Mouse (Mus musculus) liver, embryonic 14.5 days (tissue): ENCODE data around the gene Zc3h12b. TPM values are rescaled to one million over a fixed set of nuclear protein-coding genes. Genes with fewer than 3 reads are reported as not detected.

Source experiments
- ATAC-seq: fragments of 200-750 bp; cut with Nextera tagmentation; 2 replicates; pipeline ENCODE4 v1.8.0; 2017; ENCODE audit warnings: moderate number of reproducible peaks, mild to moderate bottlenecking, moderate library complexity; ENCODE audit not compliant: insufficient read depth
- DNase-seq, 3 experiments: peaks; one replicate each; pipeline ENCODE4 v3.0.0-alpha.2; 2012 to 2013; ENCODE audit warnings: low read depth in 3 of 3, low spot score in 3 of 3
- H3K27ac ChIP-seq: fragments of 300-500 bp; sonication (generic); 2 replicates; pipeline ENCODE4 v1.5.1; 2014; ENCODE audit warnings: moderate library complexity, mild to moderate bottlenecking, control low read depth, inconsistent platforms
- H3K27me3 ChIP-seq: fragments of 300-500 bp; sonication (generic); 2 replicates; pipeline ENCODE4 v1.6.1; 2014; ENCODE audit warnings: mild to moderate bottlenecking, low read length, moderate library complexity; ENCODE audit not compliant: control insufficient read depth, insufficient read depth
- H3K36me3 ChIP-seq: fragments of 300-500 bp; sonication (generic); replicated peaks from 2 replicates; pipeline ENCODE4 v1.6.1; 2014; ENCODE audit warnings: low read depth; ENCODE audit not compliant: control insufficient read depth, insufficient read depth
- H3K4me1 ChIP-seq, 2 experiments: fragments of 200-500 bp in 1 of 2; fragments of 300-500 bp in 1 of 2; sonication (generic) in 1 of 2; replicated peaks; 2 replicates each; pipeline ENCODE4 v1.6.1; 2012 to 2014; ENCODE audit warnings: antibody characterized with exemption in 1 of 2, inconsistent platforms in 1 of 2, low read length in 1 of 2; ENCODE audit not compliant: control insufficient read depth in 2 of 2, insufficient read depth in 2 of 2
- H3K4me2 ChIP-seq: fragments of 300-500 bp; sonication (generic); 2 replicates; pipeline ENCODE4 v1.6.1; 2014; ENCODE audit warnings: low read depth, mild to moderate bottlenecking, control low read depth, moderate library complexity
- H3K4me3 ChIP-seq, 2 experiments: fragments of 200-500 bp in 1 of 2; fragments of 300-500 bp in 1 of 2; sonication (generic) in 1 of 2; 2 replicates each; pipeline ENCODE4 v1.5.1; 2012 to 2014; ENCODE audit warnings: low read depth in 2 of 2, low read length in 2 of 2, mild to moderate bottlenecking in 2 of 2, control low read depth in 1 of 2, inconsistent platforms in 1 of 2, moderate library complexity in 1 of 2; ENCODE audit not compliant: insufficient read depth in 1 of 2
- H3K9ac ChIP-seq: fragments of 300-500 bp; sonication (generic); replicated peaks from 2 replicates; pipeline ENCODE4 v1.6.1; 2014; ENCODE audit warnings: mild to moderate bottlenecking, control low read depth, moderate library complexity
- H3K9me3 ChIP-seq: fragments of 300-500 bp; sonication (generic); 2 replicates; pipeline ENCODE4 v1.6.1; 2016; ENCODE audit warnings: low read length, mixed read lengths; ENCODE audit not compliant: control insufficient read depth
- CTCF ChIP-seq: IDR thresholded peaks from 2 replicates; pipeline ENCODE4 v1.5.1; 2016; ENCODE audit warnings: antibody characterized with exemption, low read depth, control low read depth
- EP300 ChIP-seq: IDR thresholded peaks from 2 replicates; pipeline ENCODE4 v1.6.1; 2016; ENCODE audit warnings: antibody characterized with exemption, low read depth
- WGBS: fragments of 180-500 bp; shearing (Covaris S2); extraction: QIAGEN DNeasy Blood & Tissue Kit; methylation state at CpG from one replicate; pipeline ENCODE4 v1.1.7; 2014; ENCODE audit not compliant: insufficient replicate concordance; 5-methylcytosine and 5-hydroxymethylcytosine counted together
- polyA plus RNA-seq, 2 experiments: library from polyadenylated mRNA; depleted of rRNA in 1 of 2; stranded (reverse) in 1 of 2; unstranded in 1 of 2; fragments of >200 nt; fragmentation: Nextera tagmentation in 1 of 2; extraction: Ambion mirVana in 1 of 2; gene quantifications; 2 replicates each; pipeline versions ENCODE4 v1.2.1 to v1.2.3; 2012 to 2014

Gene Zc3h12b
- polyA plus RNA-seq, 2 experiments, result 0.07 to 0.17 TPM

- TF ChIP-seq CTCF (no peak), EP300 (no peak)
- Histone ChIP-seq H3K36me3 (no peaks in the 10 kb centered on the region), H3K9me3 (no peaks in the 10 kb centered on the region), H3K4me2 (no peak overlapping the region), H3K4me1 (no peaks in the 10 kb centered on the region), H3K9ac (no peak overlapping the region), H3K27ac (no peak overlapping the region), H3K4me3 (no peak overlapping the region), H3K27me3 (no peaks in the 10 kb centered on the region)
- ATAC-seq (no peak), DNase-seq (no peak)
- whole genome bisulfite sequencing, result 62% methylated on average over 1 of the region's 1 CpGs
Observed at GRCm38 (mm10) chrX:95801790-95802189, 90.3 kb downstream of the Zc3h12b start.

DNA sequence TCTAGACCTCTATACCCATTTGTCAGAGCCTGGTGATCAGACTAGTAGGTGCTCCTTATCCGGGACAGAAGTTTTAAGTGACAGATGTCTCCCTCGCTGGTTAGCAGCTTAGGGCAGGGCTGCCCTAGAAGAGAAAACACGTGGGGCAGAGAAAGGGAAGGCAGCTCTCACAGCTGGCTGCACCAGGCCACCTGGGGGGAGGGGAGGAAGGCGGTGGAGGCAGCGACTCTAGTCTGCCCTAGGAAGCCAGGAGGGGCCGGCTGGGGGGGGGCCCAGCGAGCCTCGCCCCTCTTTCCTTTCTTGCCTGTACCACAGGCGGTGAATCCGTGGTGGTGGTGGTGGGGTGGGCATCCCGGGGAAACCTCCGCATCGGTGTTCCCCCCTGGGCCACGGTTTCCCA, 141.3 kb downstream of the Zc3h12b start:
- WGBS, result 67% methylated on average over 9 of the region's 14 CpGs
- DNase-seq (no peak), ATAC-seq (no peak)
- no peak overlapping the region for H3K4me3 ChIP-seq
- H3K27ac ChIP-seq, result no peak overlapping the region
- no peak overlapping the region for H3K4me2 ChIP-seq
- no peak overlapping the region for H3K9ac ChIP-seq
- H3K4me1 ChIP-seq, result no peaks in the 10 kb centered on the region
- H3K27me3 ChIP-seq, result no peaks in the 10 kb centered on the region
- no peaks in the 10 kb centered on the region for H3K9me3 ChIP-seq
- no peak for TF ChIP-seq CTCF
- TF ChIP-seq EP300, result no peak
- H3K36me3 ChIP-seq, result no peaks in the 10 kb centered on the region

- ATAC-seq (no peak), DNase-seq (no peak)
- Histone ChIP-seq H3K9ac (no peak overlapping the region), H3K27ac (no peak overlapping the region), H3K9me3 (no peaks in the 10 kb centered on the region), H3K4me2 (no peak overlapping the region), H3K36me3 (no peaks in the 10 kb centered on the region), H3K27me3 (no peaks in the 10 kb centered on the region), H3K4me3 (no peak overlapping the region), H3K4me1 (no peaks in the 10 kb centered on the region)
- no peak for TF ChIP-seq CTCF
- TF ChIP-seq EP300, result no peak
Observed at GRCm38 (mm10) chrX:95881111-95881510, 169.6 kb downstream of the Zc3h12b start.

GRCm38 (mm10) chrX:95902716-95903115, 191.2 kb downstream of the Zc3h12b start:
- Histone ChIP-seq H3K4me3 (no peak overlapping the region), H3K27me3 (no peaks in the 10 kb centered on the region), H3K9ac (no peak overlapping the region), H3K4me1 (no peaks in the 10 kb centered on the region), H3K27ac (no peak overlapping the region), H3K9me3 (no peaks in the 10 kb centered on the region), H3K36me3 (no peaks in the 10 kb centered on the region), H3K4me2 (no peak overlapping the region)
- WGBS, result 50% methylated on average over 3 of the region's 3 CpGs
- TF ChIP-seq EP300 (no peak), CTCF (no peak)
- DNase-seq (no peak), ATAC-seq (no peak)

DNA sequence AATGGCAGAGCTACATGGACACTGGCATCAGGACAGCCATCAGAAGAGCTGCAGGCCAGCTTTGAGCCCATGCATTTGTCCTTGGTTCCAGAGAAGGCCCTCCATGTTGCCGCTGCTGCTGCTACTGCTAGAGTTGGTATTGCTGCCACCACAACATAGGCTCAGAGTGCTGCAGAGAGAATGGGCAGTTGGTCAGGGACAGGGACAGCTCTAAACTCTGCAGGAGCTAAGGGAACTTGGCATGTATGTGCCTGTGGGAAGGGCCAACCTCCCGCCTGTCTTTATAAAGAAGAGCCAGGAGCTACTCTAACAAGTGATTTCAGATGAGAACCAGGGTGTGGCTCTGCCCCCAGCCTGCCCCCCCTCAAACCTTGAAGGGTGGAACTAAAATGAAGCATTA, 224.0 kb downstream of the Zc3h12b start:
- no peaks in the 10 kb centered on the region for H3K27me3 ChIP-seq
- H3K4me1 ChIP-seq, result no peaks in the 10 kb centered on the region
- H3K4me3 ChIP-seq, result no peak overlapping the region
- DNase-seq (no peak), ATAC-seq (no peak)
- no peak overlapping the region for H3K4me2 ChIP-seq
- no peaks in the 10 kb centered on the region for H3K9me3 ChIP-seq
- H3K9ac ChIP-seq, result no peak overlapping the region
- TF ChIP-seq EP300, result no peak
- TF ChIP-seq CTCF, result no peak
- no peaks in the 10 kb centered on the region for H3K36me3 ChIP-seq
- WGBS, result 78% methylated on average over 2 of the region's 2 CpGs
- H3K27ac ChIP-seq, result no peak overlapping the region

- TF ChIP-seq CTCF (no peak), EP300 (no peak)
Observed at GRCm38 (mm10) chrX:95945496-95945895, 234.0 kb downstream of the Zc3h12b start.

More at GRCm38 (mm10) chrX:95945496-95945895, 234.0 kb downstream of the Zc3h12b start:
- H3K9me3 ChIP-seq, result no peaks in the 10 kb centered on the region
- no peak for DNase-seq
- no peaks in the 10 kb centered on the region for H3K4me1 ChIP-seq
- no peak for ATAC-seq
- no peak overlapping the region for H3K9ac ChIP-seq
- no peaks in the 10 kb centered on the region for H3K36me3 ChIP-seq
- H3K27ac ChIP-seq, result no peak overlapping the region
- H3K27me3 ChIP-seq, result no peaks in the 10 kb centered on the region
- 78% methylated on average over 2 of the region's 2 CpGs for WGBS
- no peak overlapping the region for H3K4me2 ChIP-seq
- no peak overlapping the region for H3K4me3 ChIP-seq
